Mouse (Mus musculus) kidney, embryonic 16.5 days (tissue): Measurements from ENCODE around the gene Aifm3. TPM values are rescaled to one million over a fixed set of nuclear protein-coding genes. Genes with fewer than 3 reads are reported as not detected.
A peak's percentile ranks its signal among the peaks of the same experiment; 100 is the strongest.
"Not testable (repeated sequence)": the region's sequence is repeated elsewhere in the genome, so short reads cannot be mapped to it uniquely, and the experiment has no call there.

Experiments
- ATAC-seq: fragments of 200-750 bp; cut with Nextera tagmentation; 2 replicates; pipeline ENCODE4 v1.8.0; 2017; ENCODE audit warnings: moderate TSS enrichment; ENCODE audit not compliant: low FRiP score, low TSS enrichment
- H3K27ac ChIP-seq: fragments of 300-500 bp; sonication (generic); 2 replicates; pipeline ENCODE4 v1.5.1; 2014; ENCODE audit warnings: low read length
- H3K27me3 ChIP-seq: fragments of 300-500 bp; sonication (generic); 2 replicates; pipeline ENCODE4 v1.6.1; 2014; ENCODE audit warnings: low read length, control low read depth, mixed read lengths; ENCODE audit not compliant: insufficient read depth
- H3K36me3 ChIP-seq: fragments of 300-500 bp; sonication (generic); 2 replicates; pipeline ENCODE4 v1.6.1; 2014; ENCODE audit warnings: low read length, control low read depth, mixed read lengths; ENCODE audit not compliant: insufficient read depth
- H3K4me1 ChIP-seq: fragments of 300-500 bp; sonication (generic); 2 replicates; pipeline ENCODE4 v1.6.1; 2014; ENCODE audit warnings: low read length, control low read depth, mixed read lengths; ENCODE audit not compliant: insufficient read depth
- H3K4me2 ChIP-seq: fragments of 300-500 bp; sonication (generic); replicated peaks from 2 replicates; pipeline ENCODE4 v1.6.1; 2014; ENCODE audit warnings: low read depth, low read length
- H3K4me3 ChIP-seq: fragments of 300-500 bp; sonication (generic); 2 replicates; pipeline ENCODE4 v1.5.1; 2014; ENCODE audit warnings: mild to moderate bottlenecking, low read length
- H3K9ac ChIP-seq: fragments of 300-500 bp; sonication (generic); replicated peaks from 2 replicates; pipeline ENCODE4 v1.6.1; 2014; ENCODE audit warnings: low read length
- H3K9me3 ChIP-seq: fragments of 300-500 bp; sonication (generic); 2 replicates; pipeline ENCODE4 v1.6.1; 2016; ENCODE audit warnings: low read length, control low read depth
- WGBS: fragments of 180-500 bp; shearing (Covaris S2); extraction: QIAGEN DNeasy Blood & Tissue Kit; methylation state at CpG from one replicate; pipeline ENCODE4 v1.1.7; 2014; 5-methylcytosine and 5-hydroxymethylcytosine counted together
- polyA plus RNA-seq: library from polyadenylated mRNA; unstranded; fragments of >200 nt; fragmentation: Nextera tagmentation; extraction: Ambion mirVana; gene quantifications from 2 replicates; pipeline ENCODE4 v1.2.1, GENCODE M21; 2015

The Aifm3 gene
- polyA plus RNA-seq, 1 experiment from 2014 or later, result 3.4 TPM

DNA sequence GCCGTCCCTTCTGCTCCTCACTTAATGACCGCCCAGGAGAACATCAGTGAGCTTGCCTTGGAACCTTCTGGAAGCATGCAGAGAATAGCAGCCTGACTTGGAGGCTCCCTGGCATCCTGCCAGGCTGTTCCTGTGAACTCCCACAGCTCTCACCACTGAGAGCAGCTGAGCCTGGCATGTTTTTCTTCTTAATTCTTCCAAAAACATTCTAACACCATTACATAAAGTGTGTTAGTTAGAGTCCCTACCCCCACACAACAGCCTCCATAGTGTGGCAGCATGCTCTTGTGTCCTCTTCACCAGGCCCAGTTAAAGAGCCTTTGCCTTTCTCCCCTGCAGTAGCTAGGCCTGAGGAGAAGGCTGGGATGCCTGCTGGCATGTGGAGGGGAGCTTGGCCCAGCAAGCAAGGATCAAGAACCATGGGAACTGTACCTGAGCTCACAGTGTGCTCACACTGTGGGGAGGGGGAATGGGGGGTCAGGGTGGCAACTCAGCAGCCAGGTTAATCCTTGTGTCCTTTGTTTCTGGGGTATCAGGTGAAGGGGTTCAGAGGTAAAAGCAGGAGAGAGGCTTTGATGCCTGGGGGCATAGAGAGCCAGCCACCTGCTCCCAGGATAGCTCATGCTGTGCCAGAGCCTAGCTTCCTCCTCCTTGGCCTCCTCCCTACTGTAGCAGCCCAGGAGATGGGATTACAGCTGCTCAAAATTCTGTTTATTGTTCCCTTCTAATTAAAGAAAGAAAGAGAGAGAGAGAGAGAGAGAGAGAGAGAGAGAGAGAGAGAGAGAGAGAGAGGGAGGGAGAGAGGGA is 7.3 kb downstream of the Aifm3 start:
- H3K4me2 ChIP-seq, result no peak overlapping the region
- H3K9ac ChIP-seq, result no peak overlapping the region; the same call in 1 of the 2 replicates
- no peak overlapping the region for H3K27ac ChIP-seq
- no peaks in the 10 kb centered on the region for H3K9me3 ChIP-seq
- no peak overlapping the region for H3K4me3 ChIP-seq
- 65% methylated on average over 2 of the region's 2 CpGs for WGBS
- no peaks in the 10 kb centered on the region for H3K36me3 ChIP-seq
- H3K27me3 ChIP-seq, result no peaks in the 10 kb centered on the region
- no peak; the same call in 1 of the 2 replicates for ATAC-seq
- 0 out of 2 replicates have a peak, but pooled peaks cover 5% of the 10 kb centered on the region for H3K4me1 ChIP-seq

DNA sequence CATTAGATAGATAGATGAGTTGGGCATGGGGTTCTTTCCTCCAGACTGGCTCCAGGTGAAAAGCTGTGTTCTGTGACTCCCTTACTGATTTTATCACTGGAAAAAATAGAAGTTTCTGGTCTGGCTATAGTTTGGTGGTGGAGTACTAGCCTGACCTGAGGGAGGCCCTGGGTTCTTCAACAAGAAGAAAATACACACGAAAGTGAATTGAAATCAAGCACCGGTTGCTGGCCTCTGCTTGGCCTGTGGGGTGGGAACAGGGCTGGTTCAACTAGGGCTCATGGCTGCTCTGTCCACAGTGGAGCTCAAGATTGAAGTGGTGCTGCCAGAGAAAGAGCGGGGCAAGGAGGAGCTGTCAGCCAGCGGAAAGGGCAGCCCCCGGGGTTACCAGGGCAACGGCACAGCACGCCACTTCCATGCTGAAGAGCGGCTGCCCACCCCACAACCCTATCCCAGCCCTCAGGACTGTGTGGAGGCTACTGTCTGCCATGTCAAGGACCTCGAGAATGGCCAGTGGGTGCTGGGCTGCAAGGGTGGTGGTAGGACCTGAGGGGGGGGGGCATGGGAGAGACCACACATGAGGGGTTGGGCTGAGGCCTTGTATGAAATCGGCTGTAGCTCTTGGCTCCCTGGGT is 10.0 kb downstream of the Aifm3 start:
- WGBS, result 35% methylated on average over 10 of the region's 10 CpGs

DNA sequence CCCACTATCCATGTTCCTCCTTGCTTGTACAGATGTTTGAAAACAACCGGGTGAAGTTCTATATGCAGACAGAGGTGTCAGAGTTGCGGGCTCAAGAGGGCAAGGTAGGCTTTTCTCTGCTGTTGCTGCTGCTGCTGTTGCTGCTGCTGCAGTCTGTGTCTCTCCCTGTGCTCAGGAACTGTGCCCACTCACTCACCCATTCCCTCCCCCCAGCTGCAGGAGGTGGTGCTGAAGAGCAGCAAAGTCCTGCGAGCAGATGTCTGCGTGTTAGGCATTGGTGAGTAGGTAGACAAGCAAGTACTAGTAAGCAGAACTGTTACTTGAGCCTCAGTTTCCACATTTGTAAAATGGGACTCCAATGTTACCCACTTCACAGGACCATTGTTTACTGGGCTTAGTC is 13.3 kb downstream of the Aifm3 start:
- Histone ChIP-seq H3K4me2 (no peak overlapping the region), H3K27ac (no peak overlapping the region), H3K9ac (no peak overlapping the region), H3K27me3 (no peaks in the 10 kb centered on the region), H3K4me1 (no peaks in the 10 kb centered on the region), H3K36me3 (no peaks in the 10 kb centered on the region), H3K9me3 (no peaks in the 10 kb centered on the region), H3K4me3 (no peak overlapping the region)
- 77% methylated on average over 4 of the region's 4 CpGs for WGBS
- ATAC-seq, result no peak

More for the DNA sequence above, 10.0 kb downstream of the Aifm3 start:
- no peak overlapping the region for H3K9ac ChIP-seq
- no peak overlapping the region for H3K4me2 ChIP-seq
- H3K4me3 ChIP-seq, result no peak overlapping the region
- no peaks in the 10 kb centered on the region for H3K27me3 ChIP-seq
- 0 out of 2 replicates have a peak, but pooled peaks cover 5% of the 10 kb centered on the region for H3K4me1 ChIP-seq
- H3K36me3 ChIP-seq, result no peaks in the 10 kb centered on the region
- no peak for ATAC-seq
- no peaks in the 10 kb centered on the region for H3K9me3 ChIP-seq
- no peak overlapping the region for H3K27ac ChIP-seq

DNA sequence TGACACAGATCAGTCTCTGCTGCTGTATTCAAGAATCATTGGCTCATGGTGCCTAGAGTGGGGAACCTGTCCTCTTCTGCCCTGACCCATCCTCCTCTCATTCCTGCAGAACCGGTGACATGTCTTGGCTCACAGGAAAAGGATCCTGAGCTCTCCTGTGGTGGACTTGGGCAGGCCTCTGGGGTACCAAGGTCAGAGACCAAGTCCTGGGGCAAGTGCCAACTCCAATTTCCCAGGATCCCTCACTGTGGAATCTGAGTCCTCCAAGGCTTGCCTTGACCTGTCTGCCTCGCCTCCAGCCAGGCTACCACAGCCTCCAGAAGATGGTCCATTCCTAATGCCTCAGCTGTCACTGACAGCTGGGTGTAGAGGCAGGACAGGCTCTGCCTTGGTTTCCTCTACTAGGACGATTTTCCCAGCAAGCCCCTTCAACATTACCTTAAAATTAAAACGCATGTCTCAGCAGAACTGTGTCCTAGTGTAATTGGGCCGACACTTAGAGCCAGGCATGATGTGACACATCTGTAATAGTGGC is 17.7 kb downstream of the Aifm3 start:
- no peaks in the 10 kb centered on the region for H3K27me3 ChIP-seq
- H3K4me3 ChIP-seq, result no peak overlapping the region
- H3K4me2 ChIP-seq, result no peak overlapping the region
- peaks cover 1% of the 10 kb centered on the region; the same call in 1 of the 2 replicates for H3K36me3 ChIP-seq
- 89% methylated on average over 5 of the region's 5 CpGs for WGBS
- no peak for ATAC-seq
- peaks cover 13% of the 10 kb centered on the region for H3K4me1 ChIP-seq
- H3K9me3 ChIP-seq, result no peaks in the 10 kb centered on the region
- no peak overlapping the region for H3K9ac ChIP-seq
- H3K27ac ChIP-seq, result no peak overlapping the region

- not testable (repeated sequence) for H3K27me3 ChIP-seq, H3K9me3 ChIP-seq
- peaks cover 13% of the 10 kb centered on the region for H3K4me1 ChIP-seq
- H3K27ac ChIP-seq, result peak overlapping the region; percentile 93
- H3K9ac ChIP-seq, result peak overlapping the region; percentile 89
- peak; percentile 0; the same call in 1 of the 2 replicates for ATAC-seq
- H3K36me3 ChIP-seq, result peaks cover 11% of the 10 kb centered on the region
- peak overlapping the region; percentile 79 for H3K4me3 ChIP-seq
- WGBS, result 70% methylated on average over 1 of the region's 3 CpGs
- peak overlapping the region; percentile 78 for H3K4me2 ChIP-seq
Measured at GRCm38 (mm10) chr16:17508031-17508430, 18.6 kb downstream of the Aifm3 start.

- Histone ChIP-seq H3K9ac (peak within 1 kb of the TSS; percentile 89), H3K4me2 (peak within 1 kb of the TSS; percentile 78), H3K36me3 (peaks cover 17% of the 10 kb centered on the region), H3K4me1 (peaks cover 13% of the 10 kb centered on the region), H3K27ac (peak within 1 kb of the TSS; percentile 93), H3K9me3 (no peaks in the 10 kb centered on the region), H3K4me3 (peak within 1 kb of the TSS; percentile 79), H3K27me3 (no peaks in the 10 kb centered on the region)
- WGBS, result 0% methylated on average over 50 of the region's 50 CpGs
- ATAC-seq, result peak; percentile 98
Measured at GRCm38 (mm10) chr16:17508546-17509239, 19.3 kb downstream of the Aifm3 start, which contains the start of gene Lztr1. Gene Lztr1, plus strand, starts transcription at chr16:17508688.

- peaks cover 21% of the 10 kb centered on the region for H3K36me3 ChIP-seq
- no peak for ATAC-seq
- no peaks in the 10 kb centered on the region for H3K27me3 ChIP-seq
- H3K4me3 ChIP-seq, result peak overlapping the region; percentile 79
- peak overlapping the region; percentile 89 for H3K9ac ChIP-seq
- peak overlapping the region; percentile 93 for H3K27ac ChIP-seq
- WGBS, result 5% methylated on average over 9 of the region's 9 CpGs
- no peaks in the 10 kb centered on the region for H3K9me3 ChIP-seq
- peaks cover 13% of the 10 kb centered on the region for H3K4me1 ChIP-seq
- H3K4me2 ChIP-seq, result peak overlapping the region; percentile 78
Measured at GRCm38 (mm10) chr16:17509240-17509597, 19.8 kb downstream of the Aifm3 start.

- no peaks in the 10 kb centered on the region for H3K27me3 ChIP-seq
- peak overlapping the region; percentile 79; the same call in 1 of the 2 replicates for H3K4me3 ChIP-seq
- peak overlapping the region; percentile 78 for H3K4me2 ChIP-seq
- peaks cover 13% of the 10 kb centered on the region for H3K4me1 ChIP-seq
- H3K36me3 ChIP-seq, result peaks cover 25% of the 10 kb centered on the region
- WGBS, result 95% methylated on average over 2 of the region's 2 CpGs
- no peaks in the 10 kb centered on the region for H3K9me3 ChIP-seq
- peak overlapping the region; percentile 50; the same call in 1 of the 2 replicates for H3K27ac ChIP-seq
- H3K9ac ChIP-seq, result peak overlapping the region; percentile 89; the same call in 1 of the 2 replicates
- no peak for ATAC-seq
Measured at GRCm38 (mm10) chr16:17510143-17510542, 20.7 kb downstream of the Aifm3 start.

- 65% methylated on average over 2 of the region's 2 CpGs for WGBS
Measured at GRCm38 (mm10) chr16:17510686-17511085, 21.3 kb downstream of the Aifm3 start.

More at GRCm38 (mm10) chr16:17510686-17511085, 21.3 kb downstream of the Aifm3 start:
- H3K27me3 ChIP-seq, result no peaks in the 10 kb centered on the region
- no peak overlapping the region for H3K4me2 ChIP-seq
- no peak overlapping the region for H3K4me3 ChIP-seq
- 0 out of 2 replicates have a peak, but pooled peaks have one; percentile 1 for ATAC-seq
- H3K9ac ChIP-seq, result no peak overlapping the region
- peaks cover 13% of the 10 kb centered on the region for H3K4me1 ChIP-seq
- no peaks in the 10 kb centered on the region for H3K9me3 ChIP-seq
- peaks cover 29% of the 10 kb centered on the region for H3K36me3 ChIP-seq
- peak overlapping the region; percentile 50; the same call in 1 of the 2 replicates for H3K27ac ChIP-seq
